Mouse (Mus musculus) MEL (cell line): ENCODE measurements at regions not wholly inside any gene's neighbourhood (a gene's known extent, or its start where the extent isn't known, plus 50 kb on each side); places are given as distances from the start of the nearest gene placed in this dataset.

Experiments used
- DNase-seq: peaks from one replicate; pipeline ENCODE4 v3.0.0; 2011; ENCODE audit warnings: low read depth, low spot score
- H3K27ac ChIP-seq: 2 replicates; pipeline ENCODE4 v1.5.1; 2012; ENCODE audit warnings: low read depth, mild to moderate bottlenecking, control low read depth, low read length, moderate library complexity; ENCODE audit not compliant: control insufficient read depth
- H3K27me3 ChIP-seq, 2 experiments: fragments of 150-350 bp in 1 of 2; sonication (generic) in 1 of 2; 2 replicates each; pipeline ENCODE4 v1.6.1; 2012; ENCODE audit warnings: low read length in 2 of 2, mild to moderate bottlenecking in 2 of 2, improper control_type of control experiment in 1 of 2, moderate library complexity in 1 of 2; ENCODE audit not compliant: insufficient read depth in 2 of 2, control insufficient read depth in 1 of 2
- H3K36me3 ChIP-seq, 2 experiments: 2 replicates each; pipeline ENCODE4 v1.6.1; 2012 to 2014; ENCODE audit warnings: low read length in 2 of 2, improper control_type of control experiment in 1 of 2, inconsistent platforms in 1 of 2, mild to moderate bottlenecking in 1 of 2; ENCODE audit not compliant: insufficient read depth in 2 of 2, control insufficient read depth in 1 of 2
- H3K4me1 ChIP-seq, 2 experiments: fragments of 150-350 bp in 1 of 2; sonication (generic) in 1 of 2; 2 replicates each; pipeline ENCODE4 v1.6.1; 2012; ENCODE audit warnings: low read length in 2 of 2, improper control_type of control experiment in 1 of 2, mild to moderate bottlenecking in 1 of 2; ENCODE audit not compliant: insufficient read depth in 2 of 2, control insufficient read depth in 1 of 2
- H3K4me3 ChIP-seq, 2 experiments: fragments of 150-350 bp in 1 of 2; sonication (generic) in 1 of 2; 2 replicates each; pipeline ENCODE4 v1.5.1; 2012; ENCODE audit warnings: low read depth in 2 of 2, low read length in 2 of 2, mild to moderate bottlenecking in 2 of 2, moderate library complexity in 2 of 2, control low read depth in 1 of 2, improper control_type of control experiment in 1 of 2; ENCODE audit not compliant: control insufficient read depth in 1 of 2, insufficient read depth in 1 of 2
- H3K79me2 ChIP-seq: 2 replicates; pipeline ENCODE4 v1.6.1; 2012; ENCODE audit warnings: mild to moderate bottlenecking, low read length, moderate library complexity; ENCODE audit not compliant: control insufficient read depth, poor library complexity, insufficient read depth
- H3K9ac ChIP-seq: 2 replicates; pipeline ENCODE4 v1.6.1; 2012; ENCODE audit warnings: low read depth, mild to moderate bottlenecking, control low read depth, low read length, moderate library complexity; ENCODE audit not compliant: control insufficient read depth, poor library complexity, severe bottlenecking
- H3K9me3 ChIP-seq: fragments of 150-350 bp; sonication (generic); replicated peaks from 2 replicates; pipeline ENCODE4 v1.6.1; 2012; ENCODE audit warnings: mild to moderate bottlenecking, low read length, improper control_type of control experiment, moderate library complexity; ENCODE audit not compliant: insufficient read depth
- BHLHE40 ChIP-seq: IDR thresholded peaks from 2 replicates; pipeline ENCODE4 v1.6.1; 2012; ENCODE audit warnings: low read depth, mild to moderate bottlenecking, inconsistent platforms, low read length, improper control_type of control experiment, borderline replicate concordance
- CHD1 ChIP-seq: IDR thresholded peaks from 2 replicates; pipeline ENCODE4 v1.6.1; 2012; ENCODE audit warnings: low read depth, mild to moderate bottlenecking, inconsistent platforms, low read length, improper control_type of control experiment
- CHD2 ChIP-seq: IDR thresholded peaks from 2 replicates; pipeline ENCODE4 v1.6.1; 2011; ENCODE audit warnings: low read length, improper control_type of control experiment
- CTCF ChIP-seq, 3 experiments: IDR thresholded peaks in 2 of 3; conservative IDR thresholded peaks in 1 of 3; 2 replicates each; pipeline ENCODE4 v1.5.1; 2011 to 2012; ENCODE audit warnings: low read length in 3 of 3, low read depth in 2 of 3, mild to moderate bottlenecking in 2 of 3, improper control_type of control experiment in 1 of 3, inconsistent platforms in 1 of 3, mixed read lengths in 1 of 3, moderate library complexity in 1 of 3; ENCODE audit not compliant: control insufficient read depth in 1 of 3, insufficient read depth in 1 of 3, poor library complexity in 1 of 3, severe bottlenecking in 1 of 3
- ELF1 ChIP-seq: IDR thresholded peaks from 2 replicates; pipeline ENCODE4 v1.6.1; 2014; ENCODE audit warnings: low read depth, mild to moderate bottlenecking, inconsistent platforms, low read length, improper control_type of control experiment, moderate library complexity
- ETS1 ChIP-seq: IDR thresholded peaks from 2 replicates; pipeline ENCODE4 v1.6.1; 2012; ENCODE audit warnings: low read depth, mild to moderate bottlenecking, inconsistent platforms, low read length, improper control_type of control experiment, moderate library complexity
- MAZ ChIP-seq: IDR thresholded peaks from 2 replicates; pipeline ENCODE4 v1.6.1; 2012; ENCODE audit warnings: low read depth, mild to moderate bottlenecking, inconsistent platforms, low read length, improper control_type of control experiment
- MYB ChIP-seq: IDR thresholded peaks from 2 replicates; pipeline ENCODE4 v1.6.1; 2011; ENCODE audit warnings: mild to moderate bottlenecking, low read depth, low read length, improper control_type of control experiment
- NELFE ChIP-seq: IDR thresholded peaks from 2 replicates; pipeline ENCODE4 v1.6.1; 2011; ENCODE audit warnings: low read depth, low read length, improper control_type of control experiment
- RAD21 ChIP-seq: IDR thresholded peaks from 2 replicates; pipeline ENCODE4 v1.6.1; 2011; ENCODE audit warnings: mild to moderate bottlenecking, low read depth, low read length, improper control_type of control experiment
- SIN3A ChIP-seq: IDR thresholded peaks from 2 replicates; pipeline ENCODE4 v1.6.1; 2012; ENCODE audit warnings: low read length, improper control_type of control experiment, inconsistent platforms
- UBTF ChIP-seq: IDR thresholded peaks from 2 replicates; pipeline ENCODE4 v1.6.1; 2012; ENCODE audit warnings: low read depth, mild to moderate bottlenecking, inconsistent platforms, low read length, improper control_type of control experiment, moderate library complexity, borderline replicate concordance; ENCODE audit not compliant: insufficient read depth
- ZKSCAN1 ChIP-seq: IDR thresholded peaks from 2 replicates; pipeline ENCODE4 v1.6.1; 2012; ENCODE audit warnings: low read depth, mild to moderate bottlenecking, inconsistent platforms, low read length, improper control_type of control experiment, moderate library complexity
- ZMIZ1 ChIP-seq: IDR thresholded peaks from 2 replicates; pipeline ENCODE4 v1.6.1; 2012; ENCODE audit warnings: low read depth, mild to moderate bottlenecking, inconsistent platforms, low read length, improper control_type of control experiment, moderate library complexity
- ZNF384 ChIP-seq: IDR thresholded peaks from 2 replicates; pipeline ENCODE4 v1.6.1; 2012; ENCODE audit warnings: low read depth, mild to moderate bottlenecking, inconsistent platforms, low read length, improper control_type of control experiment

DNA sequence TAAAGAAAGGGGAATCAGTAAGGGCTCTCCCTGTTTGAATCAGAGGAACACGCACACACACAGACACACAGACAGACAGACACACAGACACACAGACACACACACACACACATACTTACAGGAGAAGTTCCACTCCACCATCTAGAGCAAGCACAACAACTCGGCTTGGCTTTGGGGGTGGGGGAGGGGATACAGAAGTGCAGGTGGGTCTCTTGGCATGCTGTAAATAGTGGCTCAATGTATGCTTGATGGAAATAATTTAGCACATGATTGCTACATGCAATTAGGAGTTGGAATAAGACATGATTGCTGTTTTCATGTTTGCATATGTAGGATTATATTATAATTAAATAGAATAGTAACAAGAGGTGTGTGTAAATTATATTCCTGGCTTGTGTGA lies 215.9 kb upstream of the Daam1 start:
- no peaks in the 10 kb centered on the region for H3K4me1 ChIP-seq
- no peaks in the 10 kb centered on the region for H3K9me3 ChIP-seq
- no peak overlapping the region for H3K27ac ChIP-seq
- no peaks in the 10 kb centered on the region for H3K36me3 ChIP-seq
- no peak overlapping the region for H3K9ac ChIP-seq
- no peaks in the 10 kb centered on the region for H3K27me3 ChIP-seq
- H3K4me3 ChIP-seq = no peak overlapping the region
- DNase-seq = no peak
- no peaks in the 10 kb centered on the region for H3K79me2 ChIP-seq
- TF ChIP-seq ELF1 (no peak), ZNF384 (no peak), MYB (no peak), SIN3A (no peak), NELFE (no peak), CTCF (IDR thresholded peaks at IDR 0.05 in 2 of 3, conservative IDR thresholded peaks at IDR 0.05 in 1 of 3; ENCODE audit: control insufficient read depth in 1 of 3, insufficient read depth in 1 of 3, low read depth in 2 of 3, low read length in 3 of 3, poor library complexity in 1 of 3, severe bottlenecking in 1 of 3) (no peak), UBTF (no peak), BHLHE40 (no peak)

DNA sequence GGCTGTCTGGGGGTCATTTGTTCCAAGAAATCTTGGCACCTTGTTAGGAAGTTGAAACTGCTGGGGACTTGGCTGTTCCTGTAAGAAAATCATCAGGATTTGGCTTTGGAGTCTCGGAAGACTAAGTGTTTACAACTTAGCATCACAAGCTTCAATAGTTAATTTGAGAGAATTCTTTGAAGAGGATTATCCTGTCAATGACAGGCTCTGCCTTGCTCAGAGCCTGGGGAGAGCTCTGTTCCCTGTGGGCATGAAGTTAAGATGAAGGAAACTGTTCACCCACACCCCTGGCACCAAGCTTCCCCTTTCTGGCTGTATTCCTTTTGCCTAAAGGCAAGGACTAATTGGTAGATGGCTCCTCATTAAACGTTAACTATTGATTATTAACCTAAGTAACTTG lies 215.5 kb upstream of the Daam1 start:
- H3K4me3 ChIP-seq = no peak overlapping the region
- H3K9ac ChIP-seq = no peak overlapping the region
- no peaks in the 10 kb centered on the region for H3K4me1 ChIP-seq
- no peaks in the 10 kb centered on the region for H3K9me3 ChIP-seq
- no peak for DNase-seq
- H3K27me3 ChIP-seq = no peaks in the 10 kb centered on the region
- H3K27ac ChIP-seq = no peak overlapping the region
- no peaks in the 10 kb centered on the region for H3K36me3 ChIP-seq
- H3K79me2 ChIP-seq = no peaks in the 10 kb centered on the region
- TF ChIP-seq MAZ (no peak), CTCF (IDR thresholded peaks at IDR 0.05 in 2 of 3, conservative IDR thresholded peaks at IDR 0.05 in 1 of 3; ENCODE audit: control insufficient read depth in 1 of 3, insufficient read depth in 1 of 3, low read depth in 2 of 3, low read length in 3 of 3, poor library complexity in 1 of 3, severe bottlenecking in 1 of 3) (no peak), MYB (no peak), SIN3A (no peak)

DNA sequence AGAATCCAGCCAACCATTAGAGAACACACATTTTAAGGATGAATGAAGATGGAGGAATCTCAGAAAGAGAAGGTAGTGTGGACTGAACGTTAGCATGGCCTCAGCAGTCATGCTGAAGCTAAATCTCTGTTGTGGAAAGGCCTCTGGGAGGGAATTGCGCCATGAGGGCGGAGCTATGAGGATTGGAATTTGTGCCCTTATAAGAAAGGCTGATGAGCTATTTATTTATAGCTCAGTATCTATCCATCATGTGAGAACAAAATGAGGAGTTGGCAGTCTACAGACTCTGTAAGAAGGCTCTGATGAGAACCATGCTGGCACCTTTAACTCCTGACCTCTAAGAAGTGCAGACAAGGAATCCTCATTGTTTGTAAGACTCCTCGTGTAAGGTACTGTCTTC lies 214.8 kb upstream of the Daam1 start:
- TF ChIP-seq RAD21 = no peak
- TF ChIP-seq CHD2 = no peak
- no peak for TF ChIP-seq BHLHE40
- TF ChIP-seq ZNF384 = no peak
- no peak for TF ChIP-seq ZMIZ1
- TF ChIP-seq ZKSCAN1 = no peak
- TF ChIP-seq CTCF (IDR thresholded peaks at IDR 0.05 in 2 of 3, conservative IDR thresholded peaks at IDR 0.05 in 1 of 3; ENCODE audit: control insufficient read depth in 1 of 3, insufficient read depth in 1 of 3, low read depth in 2 of 3, low read length in 3 of 3, poor library complexity in 1 of 3, severe bottlenecking in 1 of 3) = no peak
- no peak for TF ChIP-seq ETS1
- no peak for TF ChIP-seq CHD1
- TF ChIP-seq, all 39 proteins: peak for 0
- DNase-seq = no peak
- Histone ChIP-seq H3K4me1 (no peaks in the 10 kb centered on the region), H3K79me2 (no peaks in the 10 kb centered on the region), H3K27ac (no peak overlapping the region), H3K9me3 (no peaks in the 10 kb centered on the region), H3K4me3 (no peak overlapping the region), H3K9ac (no peak overlapping the region), H3K36me3 (no peaks in the 10 kb centered on the region), H3K27me3 (no peaks in the 10 kb centered on the region)
